Mouse (Mus musculus) heart, embryonic 16.5 days (tissue): ENCODE measurements around the gene Zbtb9. TPM values are rescaled to one million over a fixed set of nuclear protein-coding genes. Genes with fewer than 3 reads are reported as not detected.
A peak's percentile ranks its signal among the peaks of the same experiment; 100 is the strongest.

Source experiments
- ATAC-seq: fragments of 200-750 bp; cut with Nextera tagmentation; replicated peaks from 2 replicates; pipeline ENCODE4 v1.8.0; 2017; ENCODE audit warnings: moderate number of reproducible peaks; ENCODE audit not compliant: insufficient read depth, low FRiP score; ENCODE audit errors: extremely low read depth
- H3K27ac ChIP-seq: fragments of 300-500 bp; sonication (generic); 2 replicates; pipeline ENCODE4 v1.5.1; 2014; ENCODE audit warnings: mild to moderate bottlenecking, low read length, control low read depth, moderate library complexity
- H3K27me3 ChIP-seq: fragments of 300-500 bp; sonication (generic); 2 replicates; pipeline ENCODE4 v1.6.1; 2014; ENCODE audit warnings: low read length, mixed read lengths; ENCODE audit not compliant: control insufficient read depth, insufficient read depth
- H3K36me3 ChIP-seq: fragments of 300-500 bp; sonication (generic); 2 replicates; pipeline ENCODE4 v1.6.1; 2014; ENCODE audit not compliant: control insufficient read depth, insufficient read depth
- H3K4me1 ChIP-seq: fragments of 300-500 bp; sonication (generic); 2 replicates; pipeline ENCODE4 v1.6.1; 2014; ENCODE audit warnings: low read length, mixed read lengths; ENCODE audit not compliant: control insufficient read depth, insufficient read depth
- H3K4me2 ChIP-seq: fragments of 300-500 bp; sonication (generic); 2 replicates; pipeline ENCODE4 v1.6.1; 2014; ENCODE audit warnings: low read depth, mild to moderate bottlenecking, control low read depth, low read length
- H3K4me3 ChIP-seq: fragments of 300-500 bp; sonication (generic); 2 replicates; pipeline ENCODE4 v1.5.1; 2014; ENCODE audit warnings: mild to moderate bottlenecking, control low read depth, low read length
- H3K9ac ChIP-seq: fragments of 300-500 bp; sonication (generic); 2 replicates; pipeline ENCODE4 v1.6.1; 2014; ENCODE audit warnings: low read length, control low read depth
- H3K9me3 ChIP-seq: fragments of 300-500 bp; sonication (generic); replicated peaks from 2 replicates; pipeline ENCODE4 v1.6.1; 2016; ENCODE audit warnings: low read length; ENCODE audit not compliant: control insufficient read depth
- WGBS: fragments of 180-500 bp; shearing (Covaris S2); extraction: QIAGEN DNeasy Blood & Tissue Kit; methylation state at CpG from one replicate; pipeline ENCODE4 v1.1.7; 2014; 5-methylcytosine and 5-hydroxymethylcytosine counted together
- polyA plus RNA-seq: library from polyadenylated mRNA; unstranded; fragments of >200 nt; fragmentation: Nextera tagmentation; extraction: Ambion mirVana; gene quantifications from 2 replicates; pipeline ENCODE4 v1.2.1, GENCODE M21; 2015

The Zbtb9 gene
- polyA plus RNA-seq, 1 experiment from 2014 or later = 12.0 TPM

- H3K9me3 ChIP-seq = no peaks in the 10 kb centered on the region
- no peak overlapping the region for H3K4me2 ChIP-seq
- peaks cover 13% of the 10 kb centered on the region for H3K4me1 ChIP-seq
- H3K27ac ChIP-seq = no peak overlapping the region
- H3K4me3 ChIP-seq = no peak overlapping the region
- no peak for ATAC-seq
- H3K27me3 ChIP-seq = no peaks in the 10 kb centered on the region
- no peak overlapping the region for H3K9ac ChIP-seq
- 74% methylated on average over 4 of the region's 4 CpGs for WGBS
- H3K36me3 ChIP-seq = no peaks in the 10 kb centered on the region
Observed at GRCm38 (mm10) chr17:26997661-26998060, 24.7 kb downstream of the Zbtb9 start.

DNA sequence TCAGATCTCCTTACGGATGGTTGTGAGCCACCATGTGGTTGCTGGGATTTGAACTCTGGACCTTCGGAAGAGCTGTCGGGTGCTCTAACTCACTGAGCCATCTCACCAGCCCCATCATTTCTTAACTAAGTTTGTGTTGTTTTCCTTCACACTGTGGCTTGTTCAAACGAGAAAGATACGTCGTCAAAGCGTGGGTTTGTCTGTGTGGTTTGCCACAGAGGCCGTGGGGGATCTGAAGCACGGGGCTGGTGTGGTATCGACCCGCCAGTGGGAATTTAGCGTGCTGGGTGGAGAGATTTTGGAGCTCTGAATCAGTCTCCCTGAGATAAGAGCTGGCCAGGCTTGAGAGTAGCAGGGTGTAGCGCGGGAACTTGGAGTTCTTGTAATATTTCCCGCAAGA is 25.3 kb downstream of the Zbtb9 start:
- Histone ChIP-seq H3K9me3 (no peaks in the 10 kb centered on the region), H3K27ac (no peak overlapping the region), H3K4me2 (no peak overlapping the region), H3K4me3 (no peak overlapping the region), H3K4me1 (peaks cover 13% of the 10 kb centered on the region), H3K9ac (no peak overlapping the region), H3K27me3 (no peaks in the 10 kb centered on the region), H3K36me3 (no peaks in the 10 kb centered on the region)
- 59% methylated on average over 15 of the region's 15 CpGs for WGBS
- no peak for ATAC-seq

GRCm38 (mm10) chr17:26999996-27000395 is 27.0 kb downstream of the Zbtb9 start:
- no peak for ATAC-seq
- Histone ChIP-seq H3K4me1 (peaks cover 10% of the 10 kb centered on the region), H3K9me3 (0 out of 2 replicates have a peak, but pooled peaks cover 2% of the 10 kb centered on the region), H3K27me3 (no peaks in the 10 kb centered on the region), H3K4me3 (no peak overlapping the region), H3K4me2 (peak overlapping the region; percentile 36), H3K9ac (peak overlapping the region; percentile 36; the same call in 1 of the 2 replicates), H3K27ac (no peak overlapping the region), H3K36me3 (no peaks in the 10 kb centered on the region)
- 59% methylated on average over 12 of the region's 12 CpGs for WGBS

GRCm38 (mm10) chr17:27001151-27001550 is 28.2 kb downstream of the Zbtb9 start:
- Histone ChIP-seq H3K9ac (no peak overlapping the region), H3K27ac (no peak overlapping the region), H3K27me3 (no peaks in the 10 kb centered on the region), H3K4me3 (no peak overlapping the region), H3K4me1 (peaks cover under 1% of the 10 kb centered on the region), H3K9me3 (0 out of 2 replicates have a peak, but pooled peaks cover 2% of the 10 kb centered on the region), H3K36me3 (no peaks in the 10 kb centered on the region), H3K4me2 (no peak overlapping the region)
- no peak for ATAC-seq
- 76% methylated on average over 7 of the region's 7 CpGs for WGBS

- Histone ChIP-seq H3K4me3 (no peak overlapping the region), H3K36me3 (no peaks in the 10 kb centered on the region), H3K4me1 (no peaks in the 10 kb centered on the region; the same call in none of the 2 replicates), H3K27ac (no peak overlapping the region), H3K9me3 (0 out of 2 replicates have a peak, but pooled peaks cover 6% of the 10 kb centered on the region), H3K4me2 (no peak overlapping the region), H3K27me3 (no peaks in the 10 kb centered on the region), H3K9ac (no peak overlapping the region)
- no peak for ATAC-seq
- 52% methylated on average over 6 of the region's 6 CpGs for WGBS
Observed at GRCm38 (mm10) chr17:27001889-27002288, 28.9 kb downstream of the Zbtb9 start.

DNA sequence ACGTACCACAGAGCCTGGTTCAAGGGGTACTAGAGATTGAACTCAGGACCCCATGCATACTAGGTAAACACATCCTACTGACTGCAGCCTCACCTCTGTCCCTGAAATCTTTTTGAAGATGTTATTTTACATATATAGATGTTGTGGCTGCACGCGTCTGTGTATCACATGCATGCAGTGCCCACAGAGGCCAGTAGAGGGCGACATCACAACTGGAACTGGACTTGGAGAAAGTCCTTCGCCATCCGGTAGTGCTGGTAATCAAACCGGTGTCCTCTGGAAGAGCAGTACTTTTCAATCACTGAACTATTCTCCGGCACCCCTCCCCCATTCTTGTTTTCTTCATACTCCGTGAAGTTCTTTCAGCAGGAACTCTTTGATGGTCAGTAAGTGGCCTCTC is 31.5 kb downstream of the Zbtb9 start:
- no peak for ATAC-seq

GRCm38 (mm10) chr17:27004903-27005485 is 32.0 kb downstream of the Zbtb9 start:
- no peak for ATAC-seq
- H3K9me3 ChIP-seq = 0 out of 2 replicates have a peak, but pooled peaks cover 6% of the 10 kb centered on the region
- H3K4me2 ChIP-seq = no peak overlapping the region
- no peaks in the 10 kb centered on the region for H3K27me3 ChIP-seq
- H3K4me1 ChIP-seq = no peaks in the 10 kb centered on the region; the same call in 1 of the 2 replicates
- no peak overlapping the region for H3K9ac ChIP-seq
- WGBS = 36% methylated on average over 19 of the region's 19 CpGs
- H3K36me3 ChIP-seq = no peaks in the 10 kb centered on the region
- no peak overlapping the region for H3K4me3 ChIP-seq
- H3K27ac ChIP-seq = no peak overlapping the region

More for the DNA sequence above, 31.5 kb downstream of the Zbtb9 start:
- Histone ChIP-seq H3K27ac (no peak overlapping the region), H3K4me3 (no peak overlapping the region), H3K4me1 (no peaks in the 10 kb centered on the region; the same call in 1 of the 2 replicates), H3K4me2 (no peak overlapping the region), H3K27me3 (no peaks in the 10 kb centered on the region), H3K9me3 (0 out of 2 replicates have a peak, but pooled peaks cover 6% of the 10 kb centered on the region), H3K9ac (no peak overlapping the region), H3K36me3 (no peaks in the 10 kb centered on the region)
- 29% methylated on average over 9 of the region's 9 CpGs for WGBS

GRCm38 (mm10) chr17:27005644-27006043 is 32.7 kb downstream of the Zbtb9 start:
- Histone ChIP-seq H3K27ac (no peak overlapping the region), H3K36me3 (no peaks in the 10 kb centered on the region), H3K4me1 (no peaks in the 10 kb centered on the region), H3K27me3 (no peaks in the 10 kb centered on the region), H3K9ac (peak overlapping the region; percentile 20; the same call in 1 of the 2 replicates), H3K4me2 (peak overlapping the region; percentile 9; the same call in 1 of the 2 replicates), H3K9me3 (0 out of 2 replicates have a peak, but pooled peaks cover 6% of the 10 kb centered on the region), H3K4me3 (no peak overlapping the region)
- 41% methylated on average over 11 of the region's 11 CpGs for WGBS
- no peak for ATAC-seq

DNA sequence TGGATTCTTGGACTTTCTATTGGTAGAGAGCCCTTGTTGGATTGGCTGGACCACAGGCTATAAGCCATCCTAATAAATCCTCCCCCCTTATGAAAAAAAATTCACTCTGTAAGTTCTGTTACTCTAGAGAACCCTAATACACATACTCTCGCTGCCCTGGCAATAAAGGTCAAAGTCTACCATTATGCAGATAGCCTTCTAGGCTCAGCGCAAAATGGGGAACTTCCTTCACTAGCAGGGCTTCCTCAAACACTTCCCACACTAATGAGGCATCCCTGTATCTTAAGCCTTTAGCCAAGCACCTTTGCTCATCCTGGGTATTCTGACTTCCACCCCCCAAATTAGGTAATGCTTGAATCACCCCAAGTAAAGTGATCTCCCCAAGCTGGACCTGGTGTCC is 35.3 kb downstream of the Zbtb9 start:
- no peaks in the 10 kb centered on the region for H3K27me3 ChIP-seq
- no peak overlapping the region for H3K9ac ChIP-seq
- ATAC-seq = no peak
- H3K4me2 ChIP-seq = no peak overlapping the region
- no peak overlapping the region for H3K4me3 ChIP-seq
- 76% methylated on average over 2 of the region's 2 CpGs for WGBS
- H3K36me3 ChIP-seq = no peaks in the 10 kb centered on the region
- no peak overlapping the region for H3K27ac ChIP-seq
- peaks cover 5% of the 10 kb centered on the region for H3K4me1 ChIP-seq
- H3K9me3 ChIP-seq = 0 out of 2 replicates have a peak, but pooled peaks cover 6% of the 10 kb centered on the region
